9 mouse cellular contexts compared by ENCODE assay signal in the genomic region with DNA sequence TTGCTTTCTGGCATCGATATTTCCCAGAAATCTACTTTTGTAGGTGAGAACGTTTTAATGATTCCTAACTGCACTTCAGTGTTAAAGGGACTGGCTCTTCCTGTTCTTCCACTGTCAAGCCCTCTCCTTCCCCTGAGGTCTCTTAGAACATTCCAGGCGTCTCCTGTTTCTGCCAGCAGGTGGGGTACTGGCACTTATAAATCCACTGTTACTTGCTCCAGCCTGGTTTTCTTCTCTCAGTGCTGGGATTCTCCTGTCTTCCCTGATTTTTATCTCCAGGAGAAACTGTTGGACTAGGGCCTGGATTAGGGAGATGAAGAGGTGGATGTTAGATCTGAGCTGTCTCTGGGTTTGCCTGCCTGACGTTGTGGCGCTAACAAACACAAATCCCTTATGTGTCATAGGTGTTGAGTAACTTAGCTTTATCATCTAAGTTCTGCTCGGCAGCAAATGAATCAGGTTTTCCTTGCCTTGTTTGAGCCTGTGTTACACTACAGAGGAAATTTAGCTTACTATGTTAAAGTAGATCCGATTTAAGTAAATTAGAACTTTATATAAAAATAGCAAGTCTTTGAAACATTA. TPM values are rescaled to one million over a fixed set of nuclear protein-coding genes. Genes with fewer than 3 reads are reported as not detected.
A peak's percentile ranks its signal among the peaks of the same experiment; 100 is the strongest.
DNase-seq lines count a peak whose midpoint lies in the region; ATAC-seq and TF ChIP-seq lines count a peak whose summit lies in the region.
"Had no signal": no experiment of that assay in that cellular context is flagged by ENCODE, and none has a peak within 500 bp of the region (broad histone marks: within the 10 kb centered on the region; RNA-seq: fewer than 3 reads in every experiment).

No protein-coding gene starts in this region.

- H3K4me3 ChIP-seq in intestine, postnatal 0 days (ENCODE audit: low read depth, low read length), result no peak overlapping the region
- no peak overlapping the region for H3K4me3 ChIP-seq in midbrain, postnatal 0 days (ENCODE audit: low read depth, low read length)
- H3K4me3 ChIP-seq: lung, embryonic 15.5 days had no signal

- DNase-seq in cerebellum, adult 11 months, result no peak
- DNase-seq in embryo, embryonic 10.5 days (ENCODE audit: low spot score), result peak; percentile 87
- peak; percentile 59 for DNase-seq in gastrocnemius, postnatal 25 days
- peak; percentile 88 for DNase-seq in left cerebral cortex, postnatal 14 days (ENCODE audit: low spot score in 2 of 2)
- DNase-seq in midbrain, postnatal 0 days (ENCODE audit: low spot score), result peak; percentile 91
- DNase-seq in testis, postnatal 14 days (ENCODE audit: low spot score), result peak; percentile 46

- H3K4me2 ChIP-seq in intestine, postnatal 0 days (replicated peaks; ENCODE audit: low read depth), result 0 out of 2 replicates have a peak overlapping the region, but pooled peaks have one; percentile 17
- H3K4me2 ChIP-seq in midbrain, postnatal 0 days (ENCODE audit: low read depth, low read length, poor library complexity, severe bottlenecking), result no peak overlapping the region
- H3K4me2 ChIP-seq: lung, embryonic 15.5 days had no signal

- H3K9ac ChIP-seq in intestine, postnatal 0 days (ENCODE audit: low read depth, low read length), result 0 out of 2 replicates have a peak overlapping the region, but pooled peaks have one; percentile 26
- H3K9ac ChIP-seq in midbrain, postnatal 0 days (replicated peaks; ENCODE audit: low read length, poor library complexity, severe bottlenecking), result no peak overlapping the region
- H3K9ac ChIP-seq: lung, embryonic 15.5 days had no signal

- intact Hi-C loops in left cerebral cortex, postnatal 14 days (cut with DNase I), result loop anchor here (2.0 to 10.0 kb wide), 3 partner anchors 55 to 762 kb away; no protein-coding TSS in a partner anchor

- 27% methylated on average over 7 of the region's 7 CpGs for WGBS in intestine, postnatal 0 days
- WGBS in midbrain, postnatal 0 days, result 42% methylated on average over 7 of the region's 7 CpGs

- peaks cover under 1% of the 10 kb centered on the region; the same call in 1 of the 2 replicates for H3K4me1 ChIP-seq in intestine, postnatal 0 days (replicated peaks; ENCODE audit: control insufficient read depth, insufficient read depth, low read length)
- no peaks in the 10 kb centered on the region for H3K4me1 ChIP-seq in midbrain, postnatal 0 days (ENCODE audit: insufficient read depth, low read length)

- H3K36me3 ChIP-seq in intestine, postnatal 0 days (ENCODE audit: control insufficient read depth, insufficient read depth), result no peaks in the 10 kb centered on the region
- no peaks in the 10 kb centered on the region for H3K36me3 ChIP-seq in midbrain, postnatal 0 days (ENCODE audit: insufficient read depth, low read length)
- H3K36me3 ChIP-seq: lung, embryonic 15.5 days had no signal

- no peak overlapping the region for H3K27ac ChIP-seq in intestine, postnatal 0 days (ENCODE audit: low read depth, low read length)
- no peak overlapping the region; the same call in 1 of the 2 replicates for H3K27ac ChIP-seq in midbrain, postnatal 0 days (ENCODE audit: low read depth, low read length)

- no peaks in the 10 kb centered on the region for H3K9me3 ChIP-seq in intestine, postnatal 0 days (ENCODE audit: control insufficient read depth)
- H3K9me3 ChIP-seq in midbrain, postnatal 0 days (ENCODE audit: low read length), result no peaks in the 10 kb centered on the region
- H3K9me3 ChIP-seq: lung, embryonic 15.5 days had no signal

- ATAC-seq in cerebellum, adult (ENCODE audit: insufficient number of reproducible peaks, low FRiP score, low TSS enrichment), result peak; percentile 54; the same call in 1 of the 2 replicates
- peak; percentile 53; the same call in 1 of the 2 replicates for ATAC-seq in intestine, postnatal 0 days
- ATAC-seq in midbrain, postnatal 0 days (ENCODE audit: low FRiP score), result peak; percentile 66

- peak; percentile 88 for TF ChIP-seq CTCF in intestine, postnatal 0 days (IDR thresholded peaks at IDR 0.05; ENCODE audit: low read depth)
- peak; percentile 90 for TF ChIP-seq CTCF in midbrain, postnatal 0 days (IDR thresholded peaks at IDR 0.05)

- no peaks in the 10 kb centered on the region for H3K27me3 ChIP-seq in intestine, postnatal 0 days (replicated peaks; ENCODE audit: control insufficient read depth, insufficient read depth, low read length)
- H3K27me3 ChIP-seq in midbrain, postnatal 0 days (ENCODE audit: insufficient read depth, low read length), result no peaks in the 10 kb centered on the region
- H3K27me3 ChIP-seq: lung, embryonic 15.5 days had no signal

RNA-seq across cellular contexts. Expression of gene Pld1, which starts 44.0 kb away (rescaled TPM):
- 1 to 10 TPM; 4.4 to 5.4 TPM for total RNA-seq in gastrocnemius, postnatal 25 days (2021)
- polyA plus RNA-seq in intestine, postnatal 0 days (2015; fragmentation: Nextera tagmentation; extraction: Ambion mirVana), result 18.1 and 19.2 TPM in 2 replicates
- total RNA-seq in left cerebral cortex, postnatal 14 days (2021), result 10 to 100 TPM in 1 of 2 experiments, 1 to 10 TPM in 1; 8.5 to 10.2 TPM
- total RNA-seq in midbrain, postnatal 0 days (2014; rRNA removed), result 6.7 and 13.5 TPM in 2 replicates
- polyA plus RNA-seq in midbrain, postnatal 0 days (2015; fragmentation: Nextera tagmentation; extraction: Ambion mirVana), result 4.7 and 5.0 TPM in 2 replicates
